Mouse (Mus musculus) erythroblast, adult 5-6 weeks (primary cell): ENCODE results near the gene Gm20696. TPM values are rescaled to one million over a fixed set of nuclear protein-coding genes. Genes with fewer than 3 reads are reported as not detected.

Experiments
- ATAC-seq: replicated peaks from 2 replicates; pipeline ENCODE4 v1.8.0; 2016; ENCODE audit warnings: moderate number of reproducible peaks, mild to moderate bottlenecking, moderate TSS enrichment, inconsistent platforms; ENCODE audit not compliant: poor library complexity, low FRiP score, severe bottlenecking
- total RNA-seq, 2 experiments: library from RNA; stranded (forward) in 1 of 2; stranded (reverse) in 1 of 2; fragments of 150-400 nt in 1 of 2; fragments of 200-764, 138-1000 nt in 1 of 2; gene quantifications; 2 replicates each; pipeline versions ENCODE4 v1.2.3 to v1.2.4; 2015 to 2017; ENCODE audit warnings: low replicate concordance in 2 of 2

Gene Gm20696
- total RNA-seq, 2 experiments from 2014 or later = 2.7 to 3.7 TPM

GRCm38 (mm10) chr6:99492937-99493336 lies 173.7 kb downstream of the Gm20696 start:
- peak; percentile 65; the same call in 1 of the 2 replicates for ATAC-seq

DNA sequence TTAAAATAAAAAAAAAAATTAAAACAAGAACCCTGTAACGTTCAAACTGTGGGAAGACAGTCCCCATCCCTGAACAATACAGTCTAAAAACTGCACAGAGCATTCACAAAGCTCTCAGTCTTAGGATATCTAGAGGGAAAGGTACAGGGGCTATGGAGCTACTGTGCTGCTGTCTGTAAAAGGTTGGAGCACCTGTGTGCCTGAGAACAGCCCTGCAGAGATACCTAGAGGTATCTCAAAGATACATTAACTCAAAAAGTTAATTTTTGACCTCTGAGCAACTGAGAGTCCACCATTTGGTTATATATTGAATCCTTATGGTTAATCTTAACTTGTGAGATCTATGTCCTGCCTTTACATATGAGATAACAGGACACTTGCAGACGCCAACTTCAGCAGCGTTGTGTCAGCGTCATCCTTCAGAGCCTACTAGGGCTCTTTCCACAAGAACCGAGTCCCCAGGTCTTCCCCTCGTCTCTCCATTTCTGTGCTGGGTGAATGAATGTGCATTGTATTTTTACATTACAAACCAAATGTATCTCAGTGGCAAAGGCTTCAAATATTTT lies 174.5 kb downstream of the Gm20696 start:
- no peak for ATAC-seq

DNA sequence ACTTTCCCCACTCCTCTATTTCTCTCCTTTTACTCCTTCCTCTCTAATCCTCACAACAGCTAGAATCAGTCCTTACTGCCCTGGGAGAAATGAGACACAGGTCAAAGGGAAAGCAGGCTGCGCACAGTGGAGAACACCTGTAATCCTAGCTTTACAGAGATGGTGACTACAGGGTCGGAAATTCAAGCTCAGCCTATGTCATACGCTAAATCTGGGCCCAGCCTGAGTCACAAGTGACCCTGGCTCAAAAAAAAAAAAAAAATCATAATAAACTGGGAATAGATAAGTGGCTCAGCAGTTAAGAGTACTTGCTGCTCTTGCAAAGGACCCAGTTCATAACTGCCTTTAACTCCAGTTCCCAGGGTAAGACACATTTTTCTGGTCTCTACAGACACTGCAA lies 175.5 kb downstream of the Gm20696 start:
- no peak for ATAC-seq

DNA sequence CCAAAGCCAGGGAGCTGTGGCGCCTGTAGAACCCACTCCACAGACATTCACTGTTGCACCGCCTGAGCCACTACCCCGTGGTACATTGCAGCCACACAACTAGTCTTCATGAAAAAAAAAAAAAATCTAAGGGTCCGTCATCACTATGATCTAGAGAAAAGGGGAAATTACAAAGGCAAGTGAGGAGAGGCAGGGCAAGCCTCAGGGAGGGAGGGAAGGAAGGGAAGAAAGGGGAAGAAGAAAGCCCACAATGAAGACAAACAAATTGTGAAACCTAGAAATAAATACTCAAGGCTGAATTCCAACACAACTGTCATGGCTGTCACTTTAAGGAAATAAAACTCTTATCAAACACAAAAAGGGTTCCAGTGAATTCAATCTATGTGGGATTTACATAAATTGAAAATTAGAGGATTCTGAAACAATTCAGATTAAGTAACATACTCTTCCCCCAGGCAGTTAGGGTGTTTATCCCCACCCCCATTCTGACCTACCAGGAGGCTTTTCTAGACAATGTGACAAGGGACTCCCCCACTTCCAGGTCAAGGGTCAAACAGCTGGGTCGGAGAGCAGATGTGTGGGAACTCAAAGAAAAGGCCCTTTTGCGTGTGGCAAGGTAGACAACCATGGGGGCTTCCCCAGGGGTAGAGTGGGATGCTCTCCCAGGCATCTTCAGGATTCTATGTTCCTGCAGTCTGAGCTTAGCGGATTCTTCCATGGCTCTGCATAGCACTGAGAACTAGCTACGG lies 176.5 kb downstream of the Gm20696 start:
- ATAC-seq = no peak

- no peak for ATAC-seq
Observed at GRCm38 (mm10) chr6:99489423-99489822, 177.2 kb downstream of the Gm20696 start.

DNA sequence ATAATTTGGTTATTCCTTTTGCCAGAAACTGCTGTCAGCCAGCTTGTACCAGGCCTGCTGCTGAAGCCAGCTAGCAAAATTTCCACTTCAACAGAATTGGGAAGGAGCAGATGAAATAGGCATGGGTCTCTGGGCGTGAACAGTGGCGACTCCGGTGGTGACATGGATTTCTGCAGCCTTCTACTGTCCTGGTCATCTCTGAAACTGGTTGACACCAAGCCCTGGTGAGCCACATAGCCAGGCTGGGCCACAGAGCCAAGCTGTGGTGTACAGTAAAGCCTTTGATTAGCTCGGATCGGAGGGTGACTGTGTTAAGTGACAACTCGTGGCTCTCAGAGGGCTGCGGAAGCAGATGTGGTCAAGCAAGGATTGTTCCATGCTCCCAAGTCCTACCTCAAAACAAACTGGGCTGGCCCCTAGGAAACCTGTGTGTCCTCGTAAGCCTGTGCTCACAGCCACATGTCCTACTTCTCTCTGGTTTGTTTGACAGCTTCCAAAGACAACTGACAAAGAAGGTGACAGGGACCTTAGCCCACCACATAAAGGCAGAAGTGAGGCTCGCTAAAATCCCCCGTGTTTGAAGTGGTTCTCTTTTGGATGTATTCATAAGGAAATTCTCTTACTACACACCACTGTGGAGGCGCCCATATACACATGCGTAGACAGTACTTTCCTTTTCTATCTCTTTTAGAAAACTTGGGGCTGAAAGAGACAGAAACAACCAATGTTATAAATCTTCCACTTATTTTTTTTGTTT lies 180.5 kb downstream of the Gm20696 start:
- ATAC-seq = no peak

GRCm38 (mm10) chr6:99485217-99485883 lies 181.2 kb downstream of the Gm20696 start:
- ATAC-seq = no peak

DNA sequence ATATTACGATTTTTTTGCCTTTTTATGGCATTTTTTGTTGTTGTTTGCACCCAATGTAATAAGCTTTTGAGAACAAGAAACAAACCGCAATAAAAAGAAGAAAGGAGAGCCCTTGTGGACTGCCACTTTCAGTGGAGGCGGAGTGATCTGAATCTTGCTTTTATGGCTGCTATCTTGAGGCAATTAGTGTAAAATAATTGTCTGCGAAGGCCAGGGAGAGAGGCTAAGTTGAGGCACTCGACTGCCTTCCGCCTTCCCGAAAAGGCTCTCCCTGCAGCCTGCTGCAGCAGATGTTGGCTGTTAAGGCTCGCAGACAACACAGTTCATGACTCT lies 181.7 kb downstream of the Gm20696 start:
- no peak for ATAC-seq

GRCm38 (mm10) chr6:99484197-99484725 lies 182.3 kb downstream of the Gm20696 start:
- ATAC-seq = no peak

- ATAC-seq = no peak
Observed at GRCm38 (mm10) chr6:99483556-99483955, 183.0 kb downstream of the Gm20696 start.

DNA sequence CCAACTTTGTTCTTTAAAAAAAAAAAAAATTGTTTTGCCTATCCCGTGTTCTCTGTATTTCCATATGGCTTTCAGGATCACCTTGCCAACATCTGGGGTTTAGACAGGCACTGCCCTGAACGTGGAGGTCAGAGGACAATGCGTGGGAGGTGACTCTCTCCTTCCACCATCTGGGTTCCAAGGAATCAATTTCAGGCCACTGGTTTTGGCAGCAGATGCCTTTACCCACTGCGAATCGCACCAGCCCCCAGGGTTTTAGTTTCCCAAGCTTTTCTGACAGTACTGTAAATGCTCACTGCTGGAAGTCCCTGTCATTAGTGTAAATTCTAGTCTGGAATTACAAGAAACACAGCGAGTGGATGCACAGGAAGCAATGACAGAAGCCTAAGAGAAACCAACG lies 185.0 kb downstream of the Gm20696 start:
- no peak for ATAC-seq

- no peak for ATAC-seq
Observed at GRCm38 (mm10) chr6:99478873-99479650, 187.5 kb downstream of the Gm20696 start.

DNA sequence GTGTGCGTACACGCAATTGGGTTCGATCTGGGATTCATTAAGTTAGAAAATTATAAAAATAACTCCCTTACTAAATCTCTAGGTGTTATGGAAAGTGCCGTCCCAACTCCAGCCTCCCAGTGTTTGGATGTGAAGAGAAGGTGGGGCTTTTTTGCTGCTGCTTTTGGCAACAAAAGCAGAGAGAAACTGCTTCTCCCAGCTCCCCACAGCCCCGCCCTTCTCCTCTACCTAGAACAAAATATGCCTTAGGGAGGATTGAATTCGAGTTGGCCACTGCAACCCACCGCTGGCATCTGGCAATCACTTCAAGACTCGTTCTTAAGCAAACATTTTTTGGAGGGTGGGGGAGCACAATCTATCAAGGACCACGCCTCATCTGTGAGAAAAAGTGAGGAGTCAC lies 191.6 kb downstream of the Gm20696 start:
- no peak for ATAC-seq

- no peak for ATAC-seq
Observed at GRCm38 (mm10) chr6:99470906-99471305, 195.7 kb downstream of the Gm20696 start.

DNA sequence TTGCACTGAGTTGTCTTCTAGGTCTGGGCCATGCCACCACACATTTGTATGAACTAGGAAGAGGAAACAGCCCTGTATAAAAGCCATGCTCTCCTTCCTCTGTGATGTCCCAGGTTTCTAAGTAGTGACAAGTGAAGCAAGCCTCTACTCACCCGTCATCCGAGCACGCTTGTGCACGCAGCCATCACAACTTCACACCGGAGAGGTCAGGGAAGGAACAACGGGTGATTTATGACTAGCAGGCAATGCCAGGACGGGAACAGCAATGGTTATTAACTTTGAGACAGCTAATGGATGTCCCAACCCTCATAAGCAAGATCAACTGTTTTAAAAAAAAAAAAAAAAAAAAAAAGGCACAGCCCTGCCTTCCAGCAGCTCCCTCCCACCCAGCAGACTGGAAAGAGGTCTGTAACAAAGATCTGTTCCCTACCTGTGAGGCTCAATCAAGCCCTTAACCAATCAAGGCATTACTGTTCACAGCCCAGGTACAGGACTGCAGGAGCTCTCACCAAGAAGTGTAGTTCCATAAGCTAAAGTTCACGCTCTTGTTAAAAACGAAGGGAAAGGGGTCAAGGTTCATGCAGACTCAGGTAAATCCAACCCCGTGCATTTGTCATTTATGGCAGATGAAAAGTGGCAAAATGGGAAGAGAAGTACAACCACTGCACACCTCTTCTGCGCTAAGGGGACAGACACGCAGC lies 197.3 kb downstream of the Gm20696 start:
- no peak for ATAC-seq

- ATAC-seq = no peak
Observed at GRCm38 (mm10) chr6:99467831-99468230, 198.8 kb downstream of the Gm20696 start.

GRCm38 (mm10) chr6:99467109-99467508 lies 199.5 kb downstream of the Gm20696 start:
- ATAC-seq = no peak

- no peak for ATAC-seq
Observed at GRCm38 (mm10) chr6:99466354-99466753, 200.2 kb downstream of the Gm20696 start.

DNA sequence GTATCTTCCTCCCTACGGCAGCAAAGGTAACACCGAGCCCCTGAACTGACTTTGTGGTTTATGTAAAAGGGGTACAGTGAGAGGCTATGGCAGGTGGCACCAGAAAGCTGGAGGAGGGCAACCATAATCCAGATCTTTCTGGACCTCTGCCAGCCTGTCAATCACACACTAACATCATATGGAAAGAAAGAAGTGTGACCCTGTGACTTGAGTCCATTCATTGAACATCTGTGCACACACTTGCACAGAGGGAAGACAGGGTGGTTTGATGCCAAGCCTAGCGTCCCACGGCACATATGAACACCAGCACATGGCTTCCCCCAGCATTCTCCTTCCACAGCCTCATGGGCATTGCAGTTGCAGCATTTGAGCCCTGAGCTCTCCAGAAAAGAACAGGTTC lies 202.1 kb downstream of the Gm20696 start:
- ATAC-seq = no peak
